Mouse (Mus musculus) midbrain, embryonic 10.5 days (tissue): ENCODE results near the gene Kras. TPM values are rescaled to one million over a fixed set of nuclear protein-coding genes. Genes with fewer than 3 reads are reported as not detected.

Experiments
- DNase-seq: peaks from one replicate; pipeline ENCODE4 v3.0.0-alpha.2; 2017; ENCODE audit warnings: low spot score
- H3K27ac ChIP-seq: fragments of 300-500 bp; sonication (generic); replicated peaks from 2 replicates; pipeline ENCODE4 v1.5.1; 2016; ENCODE audit warnings: mild to moderate bottlenecking
- H3K27me3 ChIP-seq: fragments of 300-500 bp; sonication (generic); 2 replicates; pipeline ENCODE4 v1.6.1; 2016; ENCODE audit warnings: low read depth, mild to moderate bottlenecking; ENCODE audit not compliant: poor library complexity, severe bottlenecking
- H3K36me3 ChIP-seq: fragments of 300-500 bp; sonication (generic); 2 replicates; pipeline ENCODE4 v1.6.1; 2016; ENCODE audit warnings: mild to moderate bottlenecking, moderate library complexity
- H3K4me1 ChIP-seq: fragments of 300-500 bp; sonication (generic); 2 replicates; pipeline ENCODE4 v1.6.1; 2016
- H3K4me3 ChIP-seq: fragments of 300-500 bp; sonication (generic); 2 replicates; pipeline ENCODE4 v1.5.1; 2016; ENCODE audit warnings: mild to moderate bottlenecking, moderate library complexity
- H3K9me3 ChIP-seq: fragments of 300-500 bp; sonication (generic); replicated peaks from 2 replicates; pipeline ENCODE4 v1.6.1; 2016; ENCODE audit warnings: mild to moderate bottlenecking
- WGBS: fragments of 180-500 bp; shearing (Covaris S2); methylation state at CpG from one replicate; pipeline ENCODE4 v1.1.7; 2016; 5-methylcytosine and 5-hydroxymethylcytosine counted together
- polyA plus RNA-seq: library from polyadenylated mRNA; unstranded; fragments of >200 nt; fragmentation: Nextera tagmentation; extraction: Ambion mirVana; gene quantifications from 2 replicates; pipeline ENCODE4 v1.2.1, GENCODE M21; 2016

The Kras gene
- polyA plus RNA-seq: 97.6 and 102 TPM in 2 replicates

DNA sequence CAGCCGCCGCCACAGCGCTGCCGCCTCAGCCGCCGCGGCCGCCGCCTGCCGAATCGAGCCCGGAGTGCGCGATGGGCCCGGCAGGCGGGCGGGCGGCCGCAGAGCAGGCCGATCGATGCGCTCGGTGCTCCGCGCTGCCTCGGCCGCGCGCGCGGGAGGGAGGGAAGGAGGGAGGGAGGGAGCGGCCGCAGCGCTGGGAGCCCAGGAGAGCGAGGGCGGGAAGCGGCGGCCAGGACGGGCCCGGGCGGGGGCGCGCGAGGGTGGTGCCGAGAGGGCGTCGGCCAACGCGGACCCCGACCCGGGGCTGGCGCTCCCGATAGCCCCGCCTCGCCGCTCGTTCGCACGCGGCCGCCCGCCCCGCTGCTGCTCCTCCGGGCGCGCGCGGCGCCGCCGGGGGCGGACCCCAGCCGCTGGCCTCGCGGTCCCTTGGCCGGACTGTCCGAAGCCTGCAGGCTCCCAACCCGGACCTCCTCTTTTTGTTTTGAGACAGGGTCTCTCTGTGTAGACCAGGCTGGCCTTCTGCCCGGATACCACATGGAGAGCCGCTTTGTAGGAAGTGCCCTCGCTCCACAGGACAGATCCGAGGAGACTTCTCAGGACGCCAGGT lies at the start of gene Kras:
Gene Kras, minus strand, starts transcription at position 55 of the 607 bp plus-strand sequence.
- Histone ChIP-seq H3K4me1 (peaks cover 28% of the 10 kb centered on the region), H3K27me3 (peaks cover 22% of the 10 kb centered on the region), H3K4me3 (peak within 1 kb of the TSS; percentile 95), H3K36me3 (peaks cover 13% of the 10 kb centered on the region), H3K27ac (peak within 1 kb of the TSS; percentile 97), H3K9me3 (no peaks in the 10 kb centered on the region)
- under 1% methylated on average over 36 of the region's 83 CpGs for WGBS
- peak; percentile 94 for DNase-seq

DNA sequence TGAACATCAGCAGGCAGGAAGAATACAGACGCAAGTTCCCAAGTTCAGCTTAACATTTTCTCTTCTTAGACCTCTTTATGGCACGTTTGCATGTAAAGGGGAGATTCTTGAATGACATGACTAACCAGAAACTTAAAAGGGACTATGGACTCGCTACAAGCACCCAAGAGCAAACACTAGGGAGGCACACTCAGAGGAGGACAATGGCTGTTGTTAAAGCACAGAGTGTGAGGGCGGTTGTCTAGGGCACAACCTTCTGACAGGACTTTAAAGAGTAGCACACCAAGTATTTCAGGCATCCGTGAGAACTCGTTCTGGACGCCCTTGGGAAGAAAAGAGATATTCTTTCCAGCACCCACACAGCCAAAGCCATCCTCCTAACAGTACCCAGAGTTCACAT lies 47.6 kb upstream of the Kras start:
- no peak for DNase-seq
- WGBS: 69% methylated on average over 7 of the region's 7 CpGs
- H3K9me3 ChIP-seq: no peaks in the 10 kb centered on the region

GRCm38 (mm10) chr6:145296979-145297378 lies 46.9 kb upstream of the Kras start:
- WGBS: 88% methylated on average over 7 of the region's 7 CpGs
- Histone ChIP-seq H3K4me1 (peaks cover 13% of the 10 kb centered on the region; the same call in 1 of the 2 replicates), H3K27ac (no peak overlapping the region), H3K27me3 (peaks cover 4% of the 10 kb centered on the region; the same call in 1 of the 2 replicates), H3K36me3 (no peaks in the 10 kb centered on the region), H3K4me3 (no peak overlapping the region), H3K9me3 (no peaks in the 10 kb centered on the region)
- no peak for DNase-seq

More for the DNA sequence above, 47.6 kb upstream of the Kras start:
- Histone ChIP-seq H3K36me3 (no peaks in the 10 kb centered on the region), H3K4me3 (no peak overlapping the region), H3K27me3 (peaks cover 8% of the 10 kb centered on the region), H3K4me1 (peaks cover 13% of the 10 kb centered on the region; the same call in 1 of the 2 replicates), H3K27ac (no peak overlapping the region)

GRCm38 (mm10) chr6:145295171-145295570 lies 45.1 kb upstream of the Kras start:
- H3K9me3 ChIP-seq: no peaks in the 10 kb centered on the region
- no peaks in the 10 kb centered on the region for H3K36me3 ChIP-seq
- no peak overlapping the region for H3K27ac ChIP-seq
- H3K4me3 ChIP-seq: no peak overlapping the region
- WGBS: 87% methylated on average over 11 of the region's 11 CpGs
- H3K27me3 ChIP-seq: peaks cover 4% of the 10 kb centered on the region; the same call in 1 of the 2 replicates
- DNase-seq: no peak
- peaks cover 8% of the 10 kb centered on the region; the same call in 1 of the 2 replicates for H3K4me1 ChIP-seq

GRCm38 (mm10) chr6:145293156-145293555 lies 43.1 kb upstream of the Kras start:
- 80% methylated on average over 6 of the region's 6 CpGs for WGBS
- peaks cover 7% of the 10 kb centered on the region; the same call in 1 of the 2 replicates for H3K4me1 ChIP-seq
- H3K27ac ChIP-seq: no peak overlapping the region
- no peak overlapping the region for H3K4me3 ChIP-seq
- H3K27me3 ChIP-seq: peaks cover 4% of the 10 kb centered on the region; the same call in 1 of the 2 replicates
- H3K36me3 ChIP-seq: no peaks in the 10 kb centered on the region
- no peaks in the 10 kb centered on the region for H3K9me3 ChIP-seq
- DNase-seq: no peak

GRCm38 (mm10) chr6:145291383-145292289 lies 41.6 kb upstream of the Kras start:
- no peaks in the 10 kb centered on the region for H3K27me3 ChIP-seq
- no peak overlapping the region for H3K27ac ChIP-seq
- no peaks in the 10 kb centered on the region for H3K36me3 ChIP-seq
- no peaks in the 10 kb centered on the region for H3K9me3 ChIP-seq
- H3K4me1 ChIP-seq: no peaks in the 10 kb centered on the region; the same call in 1 of the 2 replicates
- WGBS: 89% methylated on average over 13 of the region's 13 CpGs
- H3K4me3 ChIP-seq: no peak overlapping the region
- no peak for DNase-seq

GRCm38 (mm10) chr6:145285656-145286055 lies 35.6 kb upstream of the Kras start:
- no peaks in the 10 kb centered on the region for H3K36me3 ChIP-seq
- H3K27me3 ChIP-seq: no peaks in the 10 kb centered on the region
- 90% methylated on average over 4 of the region's 4 CpGs for WGBS
- H3K9me3 ChIP-seq: no peaks in the 10 kb centered on the region
- H3K4me3 ChIP-seq: no peak overlapping the region
- no peaks in the 10 kb centered on the region for H3K4me1 ChIP-seq
- no peak overlapping the region for H3K27ac ChIP-seq
- no peak for DNase-seq

DNA sequence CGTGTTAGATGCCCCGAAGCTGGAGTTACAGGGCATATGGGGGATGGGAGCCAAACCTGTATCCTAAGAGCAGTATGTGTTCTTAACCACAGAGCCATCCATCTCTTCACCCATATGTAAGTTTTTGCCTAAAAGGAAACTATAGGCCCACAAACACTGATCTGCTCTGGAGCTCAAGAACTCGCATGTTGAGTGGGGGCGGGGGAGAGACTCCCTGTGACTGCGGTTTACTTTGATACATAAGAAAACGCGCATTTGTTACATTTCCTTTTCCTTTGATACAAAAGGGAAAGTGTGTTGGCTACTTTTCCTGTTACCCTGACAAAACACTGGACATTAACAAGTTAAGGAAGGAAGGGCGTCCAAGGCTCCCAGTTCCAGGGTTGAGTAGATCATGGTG lies 34.2 kb upstream of the Kras start:
- no peak overlapping the region for H3K4me3 ChIP-seq
- H3K9me3 ChIP-seq: no peaks in the 10 kb centered on the region
- no peak overlapping the region for H3K27ac ChIP-seq
- H3K4me1 ChIP-seq: peaks cover 1% of the 10 kb centered on the region
- no peaks in the 10 kb centered on the region for H3K36me3 ChIP-seq
- no peaks in the 10 kb centered on the region; the same call in 1 of the 2 replicates for H3K27me3 ChIP-seq
- WGBS: 92% methylated on average over 8 of the region's 8 CpGs
- DNase-seq: no peak

DNA sequence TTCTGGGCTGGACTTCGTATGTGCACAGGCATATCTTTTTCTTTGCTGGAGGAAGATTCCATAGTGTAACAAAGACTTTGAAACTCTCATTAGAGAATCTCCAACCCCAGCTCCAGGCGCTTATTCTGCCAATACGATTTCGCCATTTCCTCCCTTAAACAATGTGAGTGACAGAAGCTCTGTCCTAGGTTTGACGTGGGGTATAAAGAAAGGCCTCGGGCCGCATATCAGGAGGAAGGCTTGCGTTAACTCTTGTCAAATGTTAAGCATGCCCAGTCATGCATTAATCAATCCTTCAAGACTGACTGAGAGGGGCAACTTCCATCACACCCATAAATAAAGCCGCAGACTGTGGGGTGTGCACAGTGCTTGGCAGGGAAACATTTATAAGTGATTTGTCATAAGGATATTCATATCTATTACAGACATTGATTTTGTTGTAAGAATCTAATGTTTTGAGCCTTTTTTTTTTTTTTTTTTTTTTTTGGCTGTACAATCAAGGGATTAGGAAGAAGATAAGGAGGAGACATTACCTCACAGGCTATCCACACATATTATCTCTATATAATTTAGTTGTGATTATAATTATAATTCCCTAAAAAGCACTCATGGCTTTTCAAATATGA lies 27.2 kb upstream of the Kras start:
- no peak overlapping the region for H3K27ac ChIP-seq
- no peak overlapping the region for H3K4me3 ChIP-seq
- no peak for DNase-seq
- H3K9me3 ChIP-seq: no peaks in the 10 kb centered on the region
- H3K4me1 ChIP-seq: peaks cover 16% of the 10 kb centered on the region
- no peaks in the 10 kb centered on the region for H3K36me3 ChIP-seq
- H3K27me3 ChIP-seq: peaks cover 9% of the 10 kb centered on the region; the same call in 1 of the 2 replicates
- WGBS: 64% methylated on average over 9 of the region's 9 CpGs

DNA sequence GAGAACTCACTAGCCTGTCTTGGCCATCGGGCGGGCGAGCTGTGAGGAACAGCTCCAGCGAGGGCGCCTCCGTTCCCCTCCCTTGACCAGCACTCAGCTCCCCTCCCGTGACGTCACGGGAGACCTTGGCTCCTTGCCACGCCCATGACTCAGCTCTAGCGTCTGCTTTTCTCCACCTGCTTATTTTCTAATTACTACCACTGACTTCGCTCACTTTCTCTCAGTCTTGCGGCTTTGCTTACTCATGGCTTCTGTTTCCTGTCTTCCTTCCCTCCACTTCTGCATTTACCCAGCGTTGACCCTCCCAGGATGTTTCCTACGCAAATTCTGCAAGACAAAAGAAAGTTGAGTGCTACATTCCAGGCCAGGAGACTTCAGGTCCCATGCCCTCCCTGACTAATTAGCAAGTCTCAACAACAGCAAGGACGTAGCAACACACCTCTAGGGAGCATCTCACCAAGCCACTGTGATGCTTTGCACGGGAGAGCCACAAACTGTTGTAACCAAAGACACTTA lies 26.3 kb upstream of the Kras start:
- no peaks in the 10 kb centered on the region for H3K9me3 ChIP-seq
- H3K4me3 ChIP-seq: peak overlapping the region; percentile 39
- WGBS: 6% methylated on average over 17 of the region's 17 CpGs
- H3K4me1 ChIP-seq: peaks cover 16% of the 10 kb centered on the region
- H3K27ac ChIP-seq: no peak overlapping the region
- H3K36me3 ChIP-seq: no peaks in the 10 kb centered on the region
- peak; percentile 59 for DNase-seq
- peaks cover 9% of the 10 kb centered on the region; the same call in 1 of the 2 replicates for H3K27me3 ChIP-seq

GRCm38 (mm10) chr6:145275586-145276219 lies 25.7 kb upstream of the Kras start:
- 54% methylated on average over 6 of the region's 6 CpGs for WGBS

More at GRCm38 (mm10) chr6:145275586-145276219, 25.7 kb upstream of the Kras start:
- Histone ChIP-seq H3K9me3 (no peaks in the 10 kb centered on the region), H3K36me3 (no peaks in the 10 kb centered on the region), H3K27ac (no peak overlapping the region; the same call in 1 of the 2 replicates), H3K27me3 (peaks cover 9% of the 10 kb centered on the region; the same call in 1 of the 2 replicates), H3K4me1 (peaks cover 16% of the 10 kb centered on the region), H3K4me3 (peak overlapping the region; percentile 39)
- DNase-seq: no peak
